Mouse (Mus musculus) 416B (cell line): ENCODE results near the gene Sh3rf3.

Experiments
- DNase-seq: peaks from one replicate; pipeline ENCODE4 v3.0.0; 2011; ENCODE audit warnings: low read depth

Gene Sh3rf3

GRCm38 (mm10) chr10:58921643-58922188, 108.6 kb downstream of the Sh3rf3 start:
- no peak for DNase-seq

GRCm38 (mm10) chr10:58922216-58922829, 109.2 kb downstream of the Sh3rf3 start:
- DNase-seq = no peak

- DNase-seq = no peak
Observed at GRCm38 (mm10) chr10:58922993-58923392, 109.8 kb downstream of the Sh3rf3 start.

GRCm38 (mm10) chr10:58926578-58926977, 113.4 kb downstream of the Sh3rf3 start:
- DNase-seq = no peak

GRCm38 (mm10) chr10:58928952-58929442, 115.8 kb downstream of the Sh3rf3 start:
- no peak for DNase-seq

GRCm38 (mm10) chr10:58932151-58932773, 119.1 kb downstream of the Sh3rf3 start:
- DNase-seq = no peak

GRCm38 (mm10) chr10:58935606-58936005, 122.4 kb downstream of the Sh3rf3 start:
- no peak for DNase-seq

GRCm38 (mm10) chr10:58936441-58936860, 123.3 kb downstream of the Sh3rf3 start:
- DNase-seq = no peak

GRCm38 (mm10) chr10:58937521-58937920, 124.4 kb downstream of the Sh3rf3 start:
- DNase-seq = no peak

- no peak for DNase-seq
Observed at GRCm38 (mm10) chr10:58942819-58943218, 129.7 kb downstream of the Sh3rf3 start.

GRCm38 (mm10) chr10:58943661-58944400, 130.7 kb downstream of the Sh3rf3 start:
- no peak for DNase-seq

- no peak for DNase-seq
Observed at GRCm38 (mm10) chr10:58944930-58945329, 131.8 kb downstream of the Sh3rf3 start.

GRCm38 (mm10) chr10:58949770-58950638, 136.8 kb downstream of the Sh3rf3 start:
- DNase-seq = no peak

- no peak for DNase-seq
Observed at GRCm38 (mm10) chr10:58960193-58960592, 147.0 kb downstream of the Sh3rf3 start.

- DNase-seq = no peak
Observed at GRCm38 (mm10) chr10:58968236-58968635, 155.1 kb downstream of the Sh3rf3 start.

- no peak for DNase-seq
Observed at GRCm38 (mm10) chr10:58969351-58969750, 156.2 kb downstream of the Sh3rf3 start.

GRCm38 (mm10) chr10:58972115-58972514, 159.0 kb downstream of the Sh3rf3 start:
- DNase-seq = no peak

GRCm38 (mm10) chr10:58974138-58974537, 161.0 kb downstream of the Sh3rf3 start:
- DNase-seq = no peak

- no peak for DNase-seq
Observed at GRCm38 (mm10) chr10:58979320-58979959, 166.3 kb downstream of the Sh3rf3 start.

- no peak for DNase-seq
Observed at GRCm38 (mm10) chr10:58981674-58982329, 168.6 kb downstream of the Sh3rf3 start.
